Mouse (Mus musculus) c-Kit-positive CD71-positive TER-119-negative erythroid progenitor cells, embryonic 14.5 days (primary cell): ENCODE results near the gene Vmn1r189.
"Not testable (repeated sequence)": the region's sequence is repeated elsewhere in the genome, so short reads cannot be mapped to it uniquely, and the experiment has no call there.

Experiments
- DNase-seq: peaks from one replicate; pipeline ENCODE4 v3.0.0-alpha.2; 2013; ENCODE audit warnings: low read depth

The Vmn1r189 gene

DNA sequence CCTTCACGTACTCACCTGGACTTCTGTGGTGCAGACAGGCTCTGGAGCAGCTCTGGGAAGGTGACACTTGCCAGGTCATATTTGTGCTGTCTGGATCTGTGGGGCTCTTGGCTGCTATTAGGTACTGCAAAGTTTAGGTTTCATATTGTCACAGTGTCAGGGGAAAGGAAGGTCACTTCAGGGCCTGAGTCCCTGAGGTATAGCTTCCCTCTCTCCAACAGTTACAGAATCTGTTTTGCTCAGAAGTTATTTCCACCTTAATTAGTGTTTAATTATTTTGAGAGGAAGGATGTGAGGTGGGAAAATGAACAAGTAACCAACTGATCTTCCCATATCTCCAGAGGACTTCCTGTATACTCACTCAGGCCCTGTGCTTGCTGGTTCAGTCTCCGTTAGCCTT lies at the start of gene Vmn1r189:
TSS of gene Vmn1r189 (minus strand) at position 101 of the 400 bp plus-strand sequence.
- DNase-seq: not testable (repeated sequence)

DNA sequence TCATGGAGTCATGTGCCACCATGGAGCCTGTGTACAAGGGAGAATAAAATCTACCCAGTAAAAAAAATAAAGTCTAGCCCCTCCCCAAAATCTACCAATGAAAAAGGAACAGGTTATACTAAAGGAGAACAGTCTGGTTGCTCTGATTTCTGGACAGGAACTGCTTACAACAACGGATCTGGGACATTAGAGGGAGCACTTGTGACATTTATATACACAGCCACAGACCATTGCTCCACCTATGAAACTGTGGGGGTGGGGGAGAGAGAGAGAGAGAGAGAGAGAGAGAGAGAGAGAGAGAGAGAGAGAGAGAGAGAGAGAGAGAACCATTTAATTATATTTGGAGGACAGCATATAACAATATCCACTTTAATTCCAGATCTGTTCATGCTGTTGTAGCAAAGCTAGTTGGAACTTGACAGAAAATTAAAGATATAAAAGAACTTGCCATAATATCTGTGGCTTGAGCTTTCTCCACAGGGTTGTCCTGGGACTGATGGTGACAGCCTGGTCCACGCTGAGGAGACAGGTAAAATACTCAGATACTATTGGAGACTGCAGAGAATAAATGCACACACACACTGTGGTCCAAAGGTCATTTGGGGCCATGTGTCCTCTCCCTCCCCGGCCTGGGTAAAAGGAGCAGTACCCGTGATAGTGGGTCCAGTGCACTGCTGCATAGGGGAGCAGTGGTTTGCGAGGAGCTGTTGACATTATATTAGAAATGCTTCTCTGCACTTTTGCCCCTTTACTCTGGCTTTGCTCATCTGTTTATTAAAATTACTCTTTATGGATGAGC lies 31.1 kb upstream of the Vmn1r189 start:
- DNase-seq: not testable (repeated sequence)

DNA sequence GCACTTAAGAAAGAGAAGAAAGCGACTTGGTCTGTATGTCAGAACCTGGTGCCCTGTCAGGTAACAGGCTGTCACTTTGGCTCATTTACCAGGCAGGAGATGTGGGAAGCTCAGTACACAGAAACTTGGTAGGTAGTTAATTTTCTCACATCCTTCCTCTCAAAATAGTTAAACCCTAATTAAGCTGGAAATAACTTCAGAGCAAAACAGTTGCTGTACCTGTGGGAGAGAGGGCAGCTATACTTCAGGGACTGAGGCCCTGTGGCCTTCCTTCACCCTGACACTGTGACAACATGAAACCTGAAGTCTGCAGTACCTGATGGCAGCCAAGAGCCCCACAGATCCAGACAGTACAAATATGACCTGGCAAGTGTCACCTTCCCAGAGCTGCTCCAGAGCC lies 21.5 kb downstream of the Vmn1r189 start, which contains the start of gene Vmn1r188:
TSS of gene Vmn1r188 (plus strand) at position 301 of the 400 bp plus-strand sequence.
- DNase-seq: not testable (repeated sequence)

DNA sequence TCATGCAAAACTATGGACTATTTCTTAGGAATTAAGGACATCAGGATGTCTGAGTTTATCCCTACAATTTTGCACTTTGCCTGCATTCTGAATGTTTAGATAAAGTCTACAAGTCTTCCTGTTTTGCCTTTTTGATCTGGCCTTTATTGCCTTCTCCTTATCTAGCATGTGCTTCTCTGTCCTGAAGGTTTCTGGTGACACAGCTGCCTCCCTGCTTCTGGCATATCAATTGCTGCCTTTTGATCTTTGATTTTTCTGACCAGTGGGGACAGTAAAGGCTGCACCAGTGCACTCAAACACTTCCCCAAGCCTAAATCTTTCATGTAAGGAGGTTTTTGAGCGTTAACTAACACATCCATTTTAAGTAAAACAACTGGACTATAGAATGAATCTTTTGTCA lies 42.2 kb downstream of the Vmn1r189 start:
- DNase-seq: no peak

DNA sequence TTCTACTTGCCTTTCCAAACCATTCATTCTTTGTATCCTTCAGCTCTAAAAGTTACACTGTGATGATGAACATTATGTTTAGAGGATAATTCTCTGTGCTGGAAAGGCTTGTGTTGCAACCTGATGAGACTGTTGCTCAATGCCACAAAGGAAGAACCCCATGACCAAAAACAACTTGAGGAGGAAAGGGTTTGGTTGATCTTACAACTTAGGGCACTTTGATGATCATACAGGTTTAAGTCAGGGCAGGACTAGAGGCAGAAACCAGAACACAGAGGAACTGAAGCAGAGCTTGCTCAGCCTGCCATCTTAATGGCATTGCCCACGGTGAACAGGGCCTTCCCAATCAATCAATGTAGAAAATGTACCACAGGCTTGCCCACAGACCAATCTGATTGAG lies 44.2 kb downstream of the Vmn1r189 start:
- DNase-seq: no peak

DNA sequence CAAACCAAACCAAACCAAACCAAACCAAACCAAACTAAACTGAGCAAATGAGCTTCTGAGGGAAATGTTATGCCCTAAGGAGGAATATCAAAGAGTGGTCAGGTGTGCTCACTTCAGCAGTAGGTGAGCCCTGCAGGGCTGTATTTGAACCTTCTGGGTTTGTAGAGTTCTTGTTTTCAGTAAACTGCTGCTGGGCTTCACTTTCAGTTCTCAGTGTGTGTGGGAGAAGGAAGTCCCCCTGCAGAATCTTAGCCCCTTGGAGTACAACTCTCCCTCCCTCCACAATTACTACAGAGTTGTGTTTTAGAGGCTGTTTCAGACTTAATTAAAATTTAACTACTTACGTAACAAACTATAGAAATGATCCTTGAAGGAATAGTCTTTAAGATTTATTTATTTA lies 51.9 kb downstream of the Vmn1r189 start:
- DNase-seq: no peak

DNA sequence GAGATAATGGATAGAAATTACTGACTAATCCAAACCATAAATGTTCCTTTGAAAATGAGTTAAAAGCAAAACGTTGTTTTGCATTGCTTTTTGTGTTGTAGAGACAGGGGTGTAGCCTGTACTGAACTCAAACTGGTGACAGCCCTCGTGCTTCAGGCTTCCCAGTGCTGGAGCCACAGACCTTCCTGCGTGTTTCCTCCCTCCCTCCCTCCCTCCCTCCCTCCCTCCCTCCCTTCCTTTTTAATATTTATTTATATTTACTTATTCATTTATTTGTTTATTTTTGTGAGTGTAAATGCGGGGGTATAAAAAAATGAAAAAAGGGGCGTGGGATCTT lies 54.1 kb downstream of the Vmn1r189 start:
- DNase-seq: no peak

DNA sequence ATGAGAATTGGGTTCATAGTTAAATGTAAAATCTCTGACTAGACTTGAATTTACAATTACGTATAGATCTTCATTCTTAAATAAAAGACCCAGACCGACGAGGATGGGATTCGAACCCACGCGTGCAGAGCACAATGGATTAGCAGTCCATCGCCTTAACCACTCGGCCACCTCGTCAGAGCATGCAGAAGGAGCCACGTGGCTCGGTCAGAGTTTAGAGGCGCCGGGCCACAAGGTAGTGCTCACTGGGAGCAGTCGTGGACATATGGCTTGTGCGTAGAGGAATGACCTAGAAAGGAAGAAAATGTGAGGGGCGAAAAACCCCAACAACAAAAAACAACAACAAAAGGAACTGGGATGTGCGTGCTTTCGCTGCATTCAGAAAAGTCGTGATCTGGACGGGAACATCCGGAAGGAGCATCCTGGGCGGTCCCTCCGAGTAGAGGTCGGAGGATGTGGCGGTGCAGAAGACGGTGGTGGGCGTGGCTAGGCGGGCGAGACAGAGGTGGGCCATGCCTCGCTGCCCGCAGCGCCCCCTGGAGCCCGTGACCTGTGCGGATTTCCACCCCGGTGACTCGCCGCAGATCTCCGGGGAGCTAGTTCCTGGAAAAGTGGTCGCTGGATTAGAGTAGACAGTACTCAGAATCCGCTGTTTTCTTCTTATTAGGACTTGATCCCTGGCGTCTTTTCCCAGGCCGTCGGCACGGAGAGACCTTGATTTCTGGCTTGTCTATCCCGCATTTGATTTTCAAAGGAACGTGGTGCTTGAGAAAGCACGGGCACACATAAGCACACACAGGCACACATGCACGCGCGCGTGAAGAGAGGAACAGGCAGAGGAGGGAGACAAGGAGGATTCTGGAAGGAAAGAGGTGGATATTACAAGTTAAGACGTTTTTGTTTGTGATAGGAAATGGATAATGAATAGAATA lies 54.8 kb downstream of the Vmn1r189 start:
- peak; percentile 90 for DNase-seq
